Mouse (Mus musculus): ENCODE measurements around the gene Sdsl. TPM values are rescaled to one million over a fixed set of nuclear protein-coding genes. Genes with fewer than 3 reads are reported as not detected.

Sdsl gene
- total and polyA plus RNA-seq, 2 experiments from 2014 or later = 20.7 to 30.3 TPM

- no peak overlapping the region for H3K4me3 ChIP-seq (ENCODE audit: low read depth, low read length)
- H3K9ac ChIP-seq (replicated peaks; ENCODE audit: low read depth, low read length) = no peak overlapping the region
- no peak for TF ChIP-seq EP300 (IDR thresholded peaks at IDR 0.05; ENCODE audit: low read depth)
- no peak for TF ChIP-seq CTCF (IDR thresholded peaks at IDR 0.05; ENCODE audit: low read depth)
- WGBS = 59% methylated on average over 10 of the region's 10 CpGs
- ATAC-seq (ENCODE audit: insufficient read depth, low read depth) (no peak), DNase-seq (ENCODE audit: low spot score) (no peak)
- no peak overlapping the region for H3K27ac ChIP-seq (ENCODE audit: low read depth)
- H3K4me1 ChIP-seq (ENCODE audit: control insufficient read depth, insufficient read depth) = peaks cover 13% of the 10 kb centered on the region
- H3K27me3 ChIP-seq (ENCODE audit: control insufficient read depth, insufficient read depth, low read length) = no peaks in the 10 kb centered on the region
- peaks cover 25% of the 10 kb centered on the region; the same call in 1 of the 2 replicates for H3K36me3 ChIP-seq (replicated peaks; ENCODE audit: control insufficient read depth, insufficient read depth, low read length)
- H3K4me2 ChIP-seq (ENCODE audit: low read depth, low read length) = no peak overlapping the region
- no peaks in the 10 kb centered on the region for H3K9me3 ChIP-seq (replicated peaks; ENCODE audit: control insufficient read depth, low read length)
Observed at GRCm38 (mm10) chr5:120495064-120495702, 22.6 kb upstream of the Sdsl start.

GRCm38 (mm10) chr5:120493873-120494395 lies 21.3 kb upstream of the Sdsl start:
- H3K27ac ChIP-seq (ENCODE audit: low read depth) = no peak overlapping the region
- H3K4me1 ChIP-seq (ENCODE audit: control insufficient read depth, insufficient read depth) = peaks cover 14% of the 10 kb centered on the region
- no peak overlapping the region for H3K9ac ChIP-seq (replicated peaks; ENCODE audit: low read depth, low read length)
- no peak for TF ChIP-seq CTCF (IDR thresholded peaks at IDR 0.05; ENCODE audit: low read depth)
- TF ChIP-seq EP300 (IDR thresholded peaks at IDR 0.05; ENCODE audit: low read depth) = no peak
- peaks cover 25% of the 10 kb centered on the region; the same call in 1 of the 2 replicates for H3K36me3 ChIP-seq (replicated peaks; ENCODE audit: control insufficient read depth, insufficient read depth, low read length)
- no peak overlapping the region for H3K4me2 ChIP-seq (ENCODE audit: low read depth, low read length)
- H3K9me3 ChIP-seq (replicated peaks; ENCODE audit: control insufficient read depth, low read length) = no peaks in the 10 kb centered on the region
- H3K4me3 ChIP-seq (ENCODE audit: low read depth, low read length) = no peak overlapping the region
- ATAC-seq (ENCODE audit: insufficient read depth, low read depth) (no peak), DNase-seq (ENCODE audit: low spot score) (no peak)
- WGBS = 83% methylated on average over 9 of the region's 9 CpGs
- H3K27me3 ChIP-seq (ENCODE audit: control insufficient read depth, insufficient read depth, low read length) = no peaks in the 10 kb centered on the region

- ATAC-seq (ENCODE audit: insufficient read depth, low read depth) = no peak
- Histone ChIP-seq H3K9ac (replicated peaks; ENCODE audit: low read depth, low read length) (no peak overlapping the region), H3K9me3 (replicated peaks; ENCODE audit: control insufficient read depth, low read length) (no peaks in the 10 kb centered on the region), H3K27ac (ENCODE audit: low read depth) (no peak overlapping the region), H3K4me2 (ENCODE audit: low read depth, low read length) (no peak overlapping the region), H3K4me3 (ENCODE audit: low read depth, low read length) (no peak overlapping the region), H3K4me1 (ENCODE audit: control insufficient read depth, insufficient read depth) (peaks cover 14% of the 10 kb centered on the region), H3K36me3 (replicated peaks; ENCODE audit: control insufficient read depth, insufficient read depth, low read length) (peaks cover 24% of the 10 kb centered on the region; the same call in 1 of the 2 replicates), H3K27me3 (ENCODE audit: control insufficient read depth, insufficient read depth, low read length) (no peaks in the 10 kb centered on the region)
- WGBS = 86% methylated on average over 6 of the region's 6 CpGs
- TF ChIP-seq EP300 (IDR thresholded peaks at IDR 0.05; ENCODE audit: low read depth) = no peak
- TF ChIP-seq CTCF (IDR thresholded peaks at IDR 0.05; ENCODE audit: low read depth) = no peak
- no peak for DNase-seq (ENCODE audit: low spot score)
Observed at GRCm38 (mm10) chr5:120493440-120493839, 20.8 kb upstream of the Sdsl start.

GRCm38 (mm10) chr5:120492437-120492836 lies 19.8 kb upstream of the Sdsl start:
- no peak for ATAC-seq (ENCODE audit: insufficient read depth, low read depth)
- Histone ChIP-seq H3K9me3 (replicated peaks; ENCODE audit: control insufficient read depth, low read length) (no peaks in the 10 kb centered on the region), H3K27ac (ENCODE audit: low read depth) (no peak overlapping the region), H3K4me2 (ENCODE audit: low read depth, low read length) (no peak overlapping the region), H3K9ac (replicated peaks; ENCODE audit: low read depth, low read length) (no peak overlapping the region), H3K36me3 (replicated peaks; ENCODE audit: control insufficient read depth, insufficient read depth, low read length) (peaks cover 21% of the 10 kb centered on the region), H3K4me1 (ENCODE audit: control insufficient read depth, insufficient read depth) (peaks cover 14% of the 10 kb centered on the region), H3K4me3 (ENCODE audit: low read depth, low read length) (no peak overlapping the region), H3K27me3 (ENCODE audit: control insufficient read depth, insufficient read depth, low read length) (no peaks in the 10 kb centered on the region)
- TF ChIP-seq EP300 (IDR thresholded peaks at IDR 0.05; ENCODE audit: low read depth) = no peak
- TF ChIP-seq CTCF (IDR thresholded peaks at IDR 0.05; ENCODE audit: low read depth) = peak; percentile 50
- no peak for DNase-seq (ENCODE audit: low spot score)
- WGBS = 73% methylated on average over 11 of the region's 11 CpGs

- Histone ChIP-seq H3K4me3 (ENCODE audit: low read depth, low read length) (no peak overlapping the region), H3K27ac (ENCODE audit: low read depth) (peak overlapping the region; percentile 75), H3K9ac (replicated peaks; ENCODE audit: low read depth, low read length) (no peak overlapping the region), H3K27me3 (ENCODE audit: control insufficient read depth, insufficient read depth, low read length) (no peaks in the 10 kb centered on the region), H3K4me1 (ENCODE audit: control insufficient read depth, insufficient read depth) (peaks cover 14% of the 10 kb centered on the region), H3K4me2 (ENCODE audit: low read depth, low read length) (no peak overlapping the region), H3K9me3 (replicated peaks; ENCODE audit: control insufficient read depth, low read length) (no peaks in the 10 kb centered on the region), H3K36me3 (replicated peaks; ENCODE audit: control insufficient read depth, insufficient read depth, low read length) (peaks cover 34% of the 10 kb centered on the region)
- WGBS = 31% methylated on average over 8 of the region's 8 CpGs
- DNase-seq (ENCODE audit: low spot score) (no peak), ATAC-seq (ENCODE audit: insufficient read depth, low read depth) (peak; percentile 69)
- no peak for TF ChIP-seq CTCF (IDR thresholded peaks at IDR 0.05; ENCODE audit: low read depth)
- TF ChIP-seq EP300 (IDR thresholded peaks at IDR 0.05; ENCODE audit: low read depth) = no peak
Observed at GRCm38 (mm10) chr5:120490679-120491192, 18.1 kb upstream of the Sdsl start.
